Mouse (Mus musculus) ES-E14 (cell line): ENCODE results near the gene Hcn1. TPM values are rescaled to one million over a fixed set of nuclear protein-coding genes. Genes with fewer than 3 reads are reported as not detected.

Experiments used
- DNase-seq: peaks from one replicate; pipeline ENCODE4 v3.0.0-alpha.2; 2013; ENCODE audit warnings: low read depth, low spot score
- H3K27ac ChIP-seq: 2 replicates; pipeline ENCODE4 v1.5.1; 2012; ENCODE audit warnings: low read depth, mild to moderate bottlenecking, low read length, moderate library complexity, mixed read lengths; ENCODE audit not compliant: poor library complexity, insufficient read depth, severe bottlenecking
- H3K36me3 ChIP-seq: 2 replicates; pipeline ENCODE4 v1.6.1; 2012; ENCODE audit warnings: mild to moderate bottlenecking, low read length, moderate library complexity, mixed read lengths; ENCODE audit not compliant: control insufficient read depth, poor library complexity, insufficient read depth, severe bottlenecking
- H3K4me1 ChIP-seq, 2 experiments: fragments of 150-350 bp in 1 of 2; sonication (generic) in 1 of 2; 2 replicates each; pipeline ENCODE4 v1.6.1; 2012; ENCODE audit warnings: low read length in 2 of 2, mild to moderate bottlenecking in 1 of 2, mixed read lengths in 1 of 2; ENCODE audit not compliant: control insufficient read depth in 2 of 2, insufficient read depth in 2 of 2, poor library complexity in 1 of 2
- H3K4me3 ChIP-seq, 2 experiments: fragments of 150-350 bp in 1 of 2; sonication (generic) in 1 of 2; 2 replicates each; pipeline ENCODE4 v1.5.1; 2012; ENCODE audit warnings: low read length in 2 of 2, low read depth in 1 of 2, mild to moderate bottlenecking in 1 of 2, mixed read lengths in 1 of 2; ENCODE audit not compliant: insufficient read depth in 1 of 2, poor library complexity in 1 of 2, severe bottlenecking in 1 of 2
- H3K9ac ChIP-seq: 2 replicates; pipeline ENCODE4 v1.6.1; 2012; ENCODE audit warnings: low read depth, mild to moderate bottlenecking, low read length, mixed read lengths; ENCODE audit not compliant: poor library complexity, insufficient read depth, severe bottlenecking
- H3K9me3 ChIP-seq: fragments of 150-350 bp; sonication (generic); 2 replicates; pipeline ENCODE4 v1.6.1; 2012; ENCODE audit warnings: low read depth, mild to moderate bottlenecking, low read length; ENCODE audit not compliant: control insufficient read depth, insufficient read depth
- CHD2 ChIP-seq: IDR thresholded peaks from 2 replicates; pipeline ENCODE4 v1.6.1; 2014; ENCODE audit warnings: mild to moderate bottlenecking, low read depth, low read length, inconsistent platforms
- HCFC1 ChIP-seq: IDR thresholded peaks from 2 replicates; pipeline ENCODE4 v1.6.1; 2012; ENCODE audit warnings: low read length, inconsistent platforms, borderline replicate concordance; ENCODE audit not compliant: insufficient read depth
- MAFK ChIP-seq: IDR thresholded peaks from 2 replicates; pipeline ENCODE4 v1.6.1; 2014; ENCODE audit warnings: mild to moderate bottlenecking, low read depth, low read length, inconsistent platforms; ENCODE audit not compliant: insufficient read depth
- ZC3H11A ChIP-seq: IDR thresholded peaks from 2 replicates; pipeline ENCODE4 v1.6.1; 2012; ENCODE audit warnings: low read depth, mild to moderate bottlenecking, inconsistent platforms, low read length, borderline replicate concordance
- ZNF384 ChIP-seq: IDR thresholded peaks from 2 replicates; pipeline ENCODE4 v1.6.1; 2012; ENCODE audit warnings: low read depth, low read length, inconsistent platforms
- in situ Hi-C, 2 experiments: fragments of 600-800 bp; cut with MboI; formaldehyde crosslinking; loops; one replicate each; pipeline ENCODE4 v1.15.1; 2025; ENCODE audit warnings: low sequenced_read_pairs in 2 of 2, inconsistent platforms in 1 of 2; ENCODE audit not compliant: unreplicated experiment in 2 of 2
- total RNA-seq: library from RNA; depleted of rRNA; stranded (reverse); fragments of 300-350 nt; gene quantifications from 2 replicates; pipeline ENCODE4 v1.2.3, GENCODE M21; 2012

The Hcn1 gene
- total RNA-seq, 1 experiment: 0.09 TPM

GRCm38 (mm10) chr13:117851954-117852710 is 250.0 kb downstream of the Hcn1 start:
- Histone ChIP-seq H3K4me1 (no peaks in the 10 kb centered on the region), H3K9ac (no peak overlapping the region), H3K36me3 (no peaks in the 10 kb centered on the region), H3K4me3 (no peak overlapping the region), H3K9me3 (no peaks in the 10 kb centered on the region), H3K27ac (no peak overlapping the region)
- in situ Hi-C loops: no loop called here
- TF ChIP-seq HCFC1: no peak
- TF ChIP-seq ZC3H11A: no peak
- no peak for TF ChIP-seq MAFK
- TF ChIP-seq CHD2: no peak
- no peak for DNase-seq

DNA sequence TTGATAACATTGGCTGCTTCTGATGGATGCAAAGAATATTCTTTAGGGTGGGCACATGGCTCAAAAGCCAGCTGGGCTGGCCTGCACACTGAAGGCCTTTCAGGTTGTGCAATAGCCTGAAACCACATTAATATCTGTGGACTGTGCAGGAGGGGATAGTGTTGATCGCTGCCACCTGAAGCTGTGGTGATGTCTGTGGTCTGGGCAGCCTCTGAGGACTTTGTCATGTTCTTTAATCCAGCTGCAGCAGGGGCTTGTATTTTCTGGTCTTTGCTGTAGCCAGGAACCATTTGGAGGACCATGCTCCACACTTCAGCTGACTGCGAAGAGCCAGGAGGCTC is 250.6 kb downstream of the Hcn1 start:
- Histone ChIP-seq H3K27ac (no peak overlapping the region), H3K9ac (no peak overlapping the region), H3K9me3 (no peaks in the 10 kb centered on the region), H3K4me1 (no peaks in the 10 kb centered on the region), H3K4me3 (no peak overlapping the region), H3K36me3 (no peaks in the 10 kb centered on the region)
- no peak for DNase-seq
- TF ChIP-seq HCFC1: no peak
- no peak for TF ChIP-seq MAFK
- TF ChIP-seq ZNF384: no peak
- TF ChIP-seq ZC3H11A: no peak
- no peak for TF ChIP-seq CHD2
- in situ Hi-C loops: no loop called here

GRCm38 (mm10) chr13:117858416-117858815 is 256.3 kb downstream of the Hcn1 start:
- Histone ChIP-seq H3K4me3 (no peak overlapping the region), H3K36me3 (no peaks in the 10 kb centered on the region), H3K9ac (no peak overlapping the region), H3K4me1 (no peaks in the 10 kb centered on the region), H3K27ac (no peak overlapping the region), H3K9me3 (no peaks in the 10 kb centered on the region)
- in situ Hi-C loops: no loop called here
- DNase-seq: no peak
- TF ChIP-seq ZNF384: no peak

DNA sequence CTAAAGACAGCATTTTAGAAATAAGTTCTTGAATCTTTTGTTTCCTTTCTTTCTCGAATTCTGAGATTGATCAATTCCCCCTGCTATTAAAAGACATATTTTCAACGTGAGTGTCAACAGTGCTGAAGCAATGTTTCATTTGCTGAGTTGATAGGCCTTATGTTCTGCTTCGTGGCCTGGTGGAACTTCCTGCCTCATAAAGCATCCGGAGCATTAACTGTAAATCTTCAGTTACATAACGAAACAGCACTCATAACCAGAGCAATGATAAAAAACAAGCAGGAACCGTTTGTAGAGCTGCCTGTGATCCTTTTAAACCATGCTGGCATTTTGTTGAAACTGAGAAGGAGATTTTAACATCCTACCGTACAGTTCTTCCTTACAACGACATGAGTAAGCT is 275.7 kb downstream of the Hcn1 start:
- no peaks in the 10 kb centered on the region for H3K36me3 ChIP-seq
- TF ChIP-seq MAFK: no peak
- no peak for TF ChIP-seq ZNF384
- TF ChIP-seq ZC3H11A: no peak
- TF ChIP-seq HCFC1: no peak
- no peak for TF ChIP-seq CHD2
- no peak overlapping the region for H3K27ac ChIP-seq
- H3K9ac ChIP-seq: no peak overlapping the region
- no peaks in the 10 kb centered on the region for H3K9me3 ChIP-seq
- DNase-seq: no peak
- in situ Hi-C loops: no loop called here
- no peaks in the 10 kb centered on the region for H3K4me1 ChIP-seq
- no peak overlapping the region for H3K4me3 ChIP-seq

DNA sequence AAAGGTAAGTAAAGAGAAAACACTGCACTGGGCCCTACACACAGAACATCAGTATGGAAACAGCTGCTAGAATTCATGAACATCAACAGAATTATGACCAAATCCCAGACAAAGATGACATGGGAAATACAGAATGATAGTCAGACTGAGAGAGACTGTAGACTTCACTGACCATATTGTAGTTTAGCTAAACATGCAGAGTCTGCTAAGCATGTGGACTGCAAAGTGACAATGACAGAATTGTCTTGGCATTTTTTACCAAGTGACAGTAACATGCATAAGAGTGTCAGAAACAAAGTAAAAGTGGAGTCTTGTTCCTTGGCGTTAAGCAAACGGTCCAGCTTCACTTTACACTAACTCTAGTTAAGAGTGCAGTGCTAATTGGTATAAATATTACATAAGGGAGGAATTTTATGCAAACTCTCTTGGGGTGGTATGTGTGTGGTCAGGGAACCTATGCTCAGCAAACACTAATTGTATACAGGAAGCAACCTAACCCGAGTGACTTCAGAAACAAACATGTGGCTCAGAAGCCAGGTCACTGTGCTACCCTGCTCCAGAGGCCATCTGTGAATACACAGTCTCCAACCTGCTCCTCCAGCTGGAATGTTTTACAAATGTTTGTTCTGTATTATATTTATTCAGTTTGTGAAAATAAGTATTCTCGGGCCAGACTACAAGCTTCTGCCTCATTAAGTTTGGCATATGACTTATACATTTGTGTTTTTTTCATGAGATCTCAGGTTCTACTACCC is 278.5 kb downstream of the Hcn1 start:
- no peak overlapping the region for H3K27ac ChIP-seq
- no peak for DNase-seq
- in situ Hi-C loops: no loop called here
- no peak overlapping the region for H3K4me3 ChIP-seq
- no peak for TF ChIP-seq MAFK
- no peak for TF ChIP-seq CHD2
- no peak for TF ChIP-seq ZC3H11A
- no peak for TF ChIP-seq HCFC1
- no peak for TF ChIP-seq ZNF384
- no peaks in the 10 kb centered on the region for H3K36me3 ChIP-seq
- no peaks in the 10 kb centered on the region for H3K4me1 ChIP-seq
- H3K9ac ChIP-seq: no peak overlapping the region
- no peaks in the 10 kb centered on the region for H3K9me3 ChIP-seq
